Mouse (Mus musculus) CD4-positive helper T cell, adult 2 months (primary cell): Measurements from ENCODE around the gene Gm3259.
"Not testable (repeated sequence)": the region's sequence is repeated elsewhere in the genome, so short reads cannot be mapped to it uniquely, and the experiment has no call there.

Source experiments
- DNase-seq: peaks from one replicate; pipeline ENCODE4 v3.0.0-alpha.2; 2012; ENCODE audit warnings: low read depth, missing footprints, low spot score

The Gm3259 gene

DNA sequence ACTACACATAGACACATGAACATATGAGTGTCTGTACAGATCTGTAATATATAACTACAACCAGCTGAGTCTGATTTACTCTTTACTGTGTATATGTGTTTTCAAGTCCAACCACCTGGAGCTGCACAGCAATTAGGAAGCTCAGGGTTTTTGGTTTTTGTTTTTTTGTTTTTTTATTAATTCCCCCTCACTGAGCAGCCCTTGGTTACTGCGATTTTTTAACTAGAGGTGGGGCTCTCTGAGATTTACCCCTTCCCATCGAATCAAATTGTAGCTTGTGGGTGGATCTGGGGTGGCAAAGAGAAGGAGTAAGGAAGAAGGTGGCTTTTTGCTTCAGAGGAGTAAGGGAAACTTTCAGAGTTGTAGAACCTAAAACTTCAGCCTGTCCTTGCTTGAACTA lies at the start of gene Gm3259:
Gm3259 (plus strand) TSS at position 301 of the 400 bp plus-strand sequence.
- DNase-seq, result not testable (repeated sequence)

DNA sequence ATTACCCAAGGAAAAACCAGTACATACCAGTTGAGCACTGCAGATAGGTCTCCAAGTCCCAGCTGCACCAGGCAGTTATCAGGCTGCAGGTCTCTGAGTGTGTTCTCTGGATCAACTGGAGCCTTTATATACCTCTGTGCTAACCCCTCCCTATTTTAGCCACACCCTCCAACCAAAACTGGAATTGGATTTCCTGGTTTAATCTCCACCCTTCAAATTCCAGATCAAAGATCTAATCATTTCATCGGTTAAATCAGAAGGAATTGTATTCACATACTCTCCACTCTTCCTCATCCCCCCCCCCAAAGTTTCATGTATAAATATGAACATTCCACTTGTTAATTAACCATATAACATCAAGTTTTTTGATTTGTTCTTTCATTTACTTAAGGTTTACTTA lies 33.0 kb upstream of the Gm3259 start, which contains the start of gene Gm10424:
Gm10424 (minus strand) TSS at position 101 of the 400 bp plus-strand sequence.
- DNase-seq, result not testable (repeated sequence)
